Mouse (Mus musculus) erythroid progenitor cell, adult 5-6 weeks (primary cell): Measurements from ENCODE around the gene Gm45837. TPM values are rescaled to one million over a fixed set of nuclear protein-coding genes. Genes with fewer than 3 reads are reported as not detected.

Experiments
- ATAC-seq: replicated peaks from 2 replicates; pipeline ENCODE4 v1.8.0; 2016; ENCODE audit warnings: moderate number of reproducible peaks, mild to moderate bottlenecking, moderate TSS enrichment, inconsistent platforms; ENCODE audit not compliant: poor library complexity, low FRiP score, severe bottlenecking
- total RNA-seq, 2 experiments: library from RNA; stranded (forward) in 1 of 2; stranded (reverse) in 1 of 2; fragments of 150-400 nt in 1 of 2; fragments of 186-747, 209-891 nt in 1 of 2; gene quantifications; 2 replicates each; pipeline versions ENCODE4 v1.2.3 to v1.2.4; 2015 to 2017; ENCODE audit warnings: low replicate concordance in 2 of 2

Gm45837 gene
- total RNA-seq (2015; ENCODE audit: low replicate concordance) (not detected in 2 replicates), total RNA-seq (2017; ENCODE audit: low replicate concordance) (4.2 TPM in 1 of 2 replicates, not detected in the other)

- ATAC-seq, result no peak
These were observed at the start of gene Gm45837 for GRCm38 (mm10) chr7:101410267-101410936. Gene Gm45837, plus strand, starts transcription at chr7:101410886.

GRCm38 (mm10) chr7:101361021-101361420 lies 49.7 kb upstream of the Gm45837 start:
- no peak for ATAC-seq

GRCm38 (mm10) chr7:101361767-101362166 lies 48.9 kb upstream of the Gm45837 start:
- no peak for ATAC-seq

GRCm38 (mm10) chr7:101362791-101363191 lies 47.9 kb upstream of the Gm45837 start:
- ATAC-seq, result no peak

- no peak for ATAC-seq
These were observed 46.8 kb upstream of the Gm45837 start for GRCm38 (mm10) chr7:101363914-101364313.

GRCm38 (mm10) chr7:101367901-101368852 lies 42.5 kb upstream of the Gm45837 start:
- ATAC-seq, result 0 out of 2 replicates have a peak, but pooled peaks have one; percentile 35

GRCm38 (mm10) chr7:101369666-101370065 lies 41.0 kb upstream of the Gm45837 start:
- no peak for ATAC-seq

GRCm38 (mm10) chr7:101373082-101373481 lies 37.6 kb upstream of the Gm45837 start:
- ATAC-seq, result no peak

GRCm38 (mm10) chr7:101374155-101374554 lies 36.5 kb upstream of the Gm45837 start:
- ATAC-seq, result no peak

- no peak for ATAC-seq
These were observed 33.9 kb upstream of the Gm45837 start for GRCm38 (mm10) chr7:101376701-101377340.

- 0 out of 2 replicates have a peak, but pooled peaks have one; percentile 56 for ATAC-seq
These were observed 32.9 kb upstream of the Gm45837 start for GRCm38 (mm10) chr7:101377741-101378262.

- no peak for ATAC-seq
These were observed 32.4 kb upstream of the Gm45837 start for GRCm38 (mm10) chr7:101378285-101378684.

GRCm38 (mm10) chr7:101378796-101379465 lies 31.8 kb upstream of the Gm45837 start:
- ATAC-seq, result no peak

GRCm38 (mm10) chr7:101379732-101380131 lies 31.0 kb upstream of the Gm45837 start:
- ATAC-seq, result no peak

GRCm38 (mm10) chr7:101381512-101381911 lies 29.2 kb upstream of the Gm45837 start:
- ATAC-seq, result no peak

GRCm38 (mm10) chr7:101382378-101382777 lies 28.3 kb upstream of the Gm45837 start:
- ATAC-seq, result no peak

- no peak for ATAC-seq
These were observed 26.9 kb upstream of the Gm45837 start for GRCm38 (mm10) chr7:101383756-101384155.

- ATAC-seq, result no peak
These were observed 25.8 kb upstream of the Gm45837 start for GRCm38 (mm10) chr7:101384931-101385330.

GRCm38 (mm10) chr7:101385331-101385733 lies 25.4 kb upstream of the Gm45837 start:
- ATAC-seq, result no peak
